Mouse (Mus musculus): ENCODE data around the gene Bmp8b. TPM values are rescaled to one million over a fixed set of nuclear protein-coding genes. Genes with fewer than 3 reads are reported as not detected.

Gene Bmp8b
- total RNA-seq, 1 experiment: 7.2 TPM

GRCm38 (mm10) chr4:123164157-123164556 lies 59.2 kb downstream of the Bmp8b start:
- H3K9me3 ChIP-seq (ENCODE audit: control insufficient read depth, insufficient read depth, low read depth, low read length): no peaks in the 10 kb centered on the region
- TF ChIP-seq ZNF384 (IDR thresholded peaks at IDR 0.05; ENCODE audit: low read depth, low read length) (no peak), HCFC1 (IDR thresholded peaks at IDR 0.05; ENCODE audit: borderline replicate concordance, insufficient read depth, low read length) (no peak), MAFK (IDR thresholded peaks at IDR 0.05; ENCODE audit: insufficient read depth, low read depth, low read length) (no peak), ZC3H11A (IDR thresholded peaks at IDR 0.05; ENCODE audit: borderline replicate concordance, low read depth, low read length) (no peak), CHD2 (IDR thresholded peaks at IDR 0.05; ENCODE audit: low read depth, low read length) (no peak)
- no peak for DNase-seq (ENCODE audit: low read depth, low spot score)
- no peak overlapping the region for H3K27ac ChIP-seq (ENCODE audit: insufficient read depth, low read depth, low read length, poor library complexity, severe bottlenecking)
- peaks cover 0 to 14% of the 10 kb centered on the region in 2 experiments; a peak in 2 of 4 replicates for H3K4me1 ChIP-seq (ENCODE audit: control insufficient read depth in 2 of 2, insufficient read depth in 2 of 2, low read length in 2 of 2, poor library complexity in 1 of 2)
- in situ Hi-C loops (cut with MboI; ENCODE audit: low sequenced_read_pairs in 2 of 2, unreplicated experiment in 2 of 2): no loop called here
- H3K36me3 ChIP-seq (ENCODE audit: control insufficient read depth, insufficient read depth, low read length, poor library complexity, severe bottlenecking): no peaks in the 10 kb centered on the region
- no peak overlapping the region for H3K9ac ChIP-seq (ENCODE audit: insufficient read depth, low read depth, low read length, poor library complexity, severe bottlenecking)
- H3K4me3 ChIP-seq (ENCODE audit: insufficient read depth in 1 of 2, low read depth in 1 of 2, low read length in 2 of 2, poor library complexity in 1 of 2, severe bottlenecking in 1 of 2): no peak overlapping the region

- Histone ChIP-seq H3K9me3 (ENCODE audit: control insufficient read depth, insufficient read depth, low read depth, low read length) (no peaks in the 10 kb centered on the region), H3K4me1 (ENCODE audit: control insufficient read depth in 2 of 2, insufficient read depth in 2 of 2, low read length in 2 of 2, poor library complexity in 1 of 2) (no peaks in the 10 kb centered on the region), H3K9ac (ENCODE audit: insufficient read depth, low read depth, low read length, poor library complexity, severe bottlenecking) (no peak overlapping the region), H3K27ac (ENCODE audit: insufficient read depth, low read depth, low read length, poor library complexity, severe bottlenecking) (no peak overlapping the region), H3K36me3 (ENCODE audit: control insufficient read depth, insufficient read depth, low read length, poor library complexity, severe bottlenecking) (no peaks in the 10 kb centered on the region), H3K4me3 (ENCODE audit: insufficient read depth in 1 of 2, low read depth in 1 of 2, low read length in 2 of 2, poor library complexity in 1 of 2, severe bottlenecking in 1 of 2) (no peak overlapping the region)
- no peak for TF ChIP-seq MAFK (IDR thresholded peaks at IDR 0.05; ENCODE audit: insufficient read depth, low read depth, low read length)
- TF ChIP-seq ZNF384 (IDR thresholded peaks at IDR 0.05; ENCODE audit: low read depth, low read length): no peak
- no peak for TF ChIP-seq CHD2 (IDR thresholded peaks at IDR 0.05; ENCODE audit: low read depth, low read length)
- no peak for TF ChIP-seq HCFC1 (IDR thresholded peaks at IDR 0.05; ENCODE audit: borderline replicate concordance, insufficient read depth, low read length)
- no peak for TF ChIP-seq ZC3H11A (IDR thresholded peaks at IDR 0.05; ENCODE audit: borderline replicate concordance, low read depth, low read length)
- in situ Hi-C loops (cut with MboI; ENCODE audit: low sequenced_read_pairs in 2 of 2, unreplicated experiment in 2 of 2): no loop called here
- no peak for DNase-seq (ENCODE audit: low read depth, low spot score)
Observed at GRCm38 (mm10) chr4:123171811-123172210, 66.8 kb downstream of the Bmp8b start.

Other genes starting within 250 kb of the Bmp8b start
- 89.4 and 130 TPM in 2 replicates for gene Cap1, start 219.1 kb upstream of the Bmp8b start, total RNA-seq (2012; rRNA removed)
- 3.7 and 4.3 TPM in 2 replicates for gene Mfsd2a, start 144.0 kb upstream of the Bmp8b start, total RNA-seq (2012; rRNA removed)
- 6.8 and 7.3 TPM in 2 replicates for gene Mycl, start 109.5 kb upstream of the Bmp8b start, total RNA-seq (2012; rRNA removed)
- 17.1 and 19.1 TPM in 2 replicates for gene Trit1, start 88.6 kb upstream of the Bmp8b start, total RNA-seq (2012; rRNA removed)
- gene Oxct2b, start 11.1 kb downstream of the Bmp8b start, total RNA-seq (2012; rRNA removed): 2.8 TPM in 2 replicates
- 77.1 and 81.6 TPM in 2 replicates for gene Ppie, start 34.8 kb downstream of the Bmp8b start, total RNA-seq (2012; rRNA removed)
- 0.67 and 0.79 TPM in 2 replicates for gene Hpcal4, start 78.1 kb downstream of the Bmp8b start, total RNA-seq (2012; rRNA removed)
- not detected in 2 replicates for gene Nt5c1a, start 96.3 kb downstream of the Bmp8b start, total RNA-seq (2012; rRNA removed)
- gene Heyl, start 128.4 kb downstream of the Bmp8b start, total RNA-seq (2012; rRNA removed): not detected in 2 replicates
- 197 and 246 TPM in 2 replicates for gene Pabpc4, start 157.2 kb downstream of the Bmp8b start, total RNA-seq (2012; rRNA removed)
- gene Oxct2a, start 218.5 kb downstream of the Bmp8b start, total RNA-seq (2012; rRNA removed): 3.1 and 3.6 TPM in 2 replicates
- gene Bmp8a, start 238.1 kb downstream of the Bmp8b start, total RNA-seq (2012; rRNA removed): 5.0 and 7.1 TPM in 2 replicates

Data from ES-E14 (cell line).